Mouse (Mus musculus): ENCODE results near the gene Gm20388. TPM values are rescaled to one million over a fixed set of nuclear protein-coding genes. Genes with fewer than 3 reads are reported as not detected.

Gm20388 gene
- polyA plus RNA-seq, 1 experiment, result 49.7 TPM

DNA sequence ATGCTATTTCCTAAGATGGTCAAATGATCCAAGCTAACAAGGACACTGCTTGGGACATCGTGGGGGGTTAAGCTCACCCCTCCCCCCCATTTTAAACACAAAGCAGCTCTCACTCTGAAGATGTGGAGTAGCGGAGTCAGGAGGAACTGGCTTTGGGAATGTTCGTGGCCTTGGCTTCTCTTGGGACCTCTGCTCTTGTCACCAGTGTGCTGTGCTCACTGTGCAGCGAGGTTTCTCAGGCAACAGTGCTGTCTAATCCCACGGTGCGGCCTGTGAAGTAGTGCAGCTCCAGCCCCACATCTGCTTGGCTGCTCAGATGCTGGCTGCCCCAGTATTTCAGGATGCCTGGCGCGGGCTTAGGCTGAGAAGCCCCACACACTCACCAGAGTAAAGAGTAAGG lies 746.8 kb downstream of the Gm20388 start:
- H3K36me3 ChIP-seq (ENCODE audit: control insufficient read depth, insufficient read depth, low read length), result no peaks in the 10 kb centered on the region
- no peak overlapping the region for H3K4me3 ChIP-seq (ENCODE audit: insufficient read depth, low read depth, low read length)

GRCm38 (mm10) chr8:120664566-120664965 lies 753.9 kb downstream of the Gm20388 start:
- Histone ChIP-seq H3K36me3 (ENCODE audit: control insufficient read depth, insufficient read depth, low read length) (no peaks in the 10 kb centered on the region), H3K4me1 (ENCODE audit: control insufficient read depth, insufficient read depth, low read length) (peaks cover 21% of the 10 kb centered on the region), H3K27me3 (replicated peaks; ENCODE audit: control insufficient read depth, insufficient read depth, low read length) (no peaks in the 10 kb centered on the region), H3K27ac (ENCODE audit: insufficient read depth, low read depth, low read length) (no peak overlapping the region), H3K4me3 (ENCODE audit: insufficient read depth, low read depth, low read length) (no peak overlapping the region)
- no peak for DNase-seq
- TF ChIP-seq POLR2A (IDR thresholded peaks at IDR 0.05; ENCODE audit: low read depth, low read length), result no peak
- no peak for TF ChIP-seq CTCF (conservative IDR thresholded peaks at IDR 0.05; ENCODE audit: insufficient read depth, insufficient read length, low read depth, low read length)
- 74% methylated on average over 6 of the region's 6 CpGs for WGBS

More for the DNA sequence above, 746.8 kb downstream of the Gm20388 start:
- Histone ChIP-seq H3K4me1 (ENCODE audit: control insufficient read depth, insufficient read depth, low read length) (no peaks in the 10 kb centered on the region), H3K27me3 (replicated peaks; ENCODE audit: control insufficient read depth, insufficient read depth, low read length) (no peaks in the 10 kb centered on the region), H3K27ac (ENCODE audit: insufficient read depth, low read depth, low read length) (no peak overlapping the region)
- 93% methylated on average over 8 of the region's 8 CpGs for WGBS
- TF ChIP-seq POLR2A (IDR thresholded peaks at IDR 0.05; ENCODE audit: low read depth, low read length) (no peak), CTCF (conservative IDR thresholded peaks at IDR 0.05; ENCODE audit: insufficient read depth, insufficient read length, low read depth, low read length) (no peak)
- DNase-seq, result no peak

GRCm38 (mm10) chr8:120665726-120666455 lies 755.2 kb downstream of the Gm20388 start:
- no peak overlapping the region for H3K27ac ChIP-seq (ENCODE audit: insufficient read depth, low read depth, low read length)
- peak; percentile 52 for DNase-seq
- H3K36me3 ChIP-seq (ENCODE audit: control insufficient read depth, insufficient read depth, low read length), result peaks cover 2% of the 10 kb centered on the region; the same call in 1 of the 2 replicates
- no peaks in the 10 kb centered on the region for H3K27me3 ChIP-seq (replicated peaks; ENCODE audit: control insufficient read depth, insufficient read depth, low read length)
- H3K4me1 ChIP-seq (ENCODE audit: control insufficient read depth, insufficient read depth, low read length), result peaks cover 26% of the 10 kb centered on the region
- 62% methylated on average over 3 of the region's 3 CpGs for WGBS
- no peak overlapping the region; the same call in 1 of the 2 replicates for H3K4me3 ChIP-seq (ENCODE audit: insufficient read depth, low read depth, low read length)
- TF ChIP-seq POLR2A (IDR thresholded peaks at IDR 0.05; ENCODE audit: low read depth, low read length) (no peak), CTCF (conservative IDR thresholded peaks at IDR 0.05; ENCODE audit: insufficient read depth, insufficient read length, low read depth, low read length) (0 out of 2 replicates have a peak, but pooled peaks have one; percentile 10)

DNA sequence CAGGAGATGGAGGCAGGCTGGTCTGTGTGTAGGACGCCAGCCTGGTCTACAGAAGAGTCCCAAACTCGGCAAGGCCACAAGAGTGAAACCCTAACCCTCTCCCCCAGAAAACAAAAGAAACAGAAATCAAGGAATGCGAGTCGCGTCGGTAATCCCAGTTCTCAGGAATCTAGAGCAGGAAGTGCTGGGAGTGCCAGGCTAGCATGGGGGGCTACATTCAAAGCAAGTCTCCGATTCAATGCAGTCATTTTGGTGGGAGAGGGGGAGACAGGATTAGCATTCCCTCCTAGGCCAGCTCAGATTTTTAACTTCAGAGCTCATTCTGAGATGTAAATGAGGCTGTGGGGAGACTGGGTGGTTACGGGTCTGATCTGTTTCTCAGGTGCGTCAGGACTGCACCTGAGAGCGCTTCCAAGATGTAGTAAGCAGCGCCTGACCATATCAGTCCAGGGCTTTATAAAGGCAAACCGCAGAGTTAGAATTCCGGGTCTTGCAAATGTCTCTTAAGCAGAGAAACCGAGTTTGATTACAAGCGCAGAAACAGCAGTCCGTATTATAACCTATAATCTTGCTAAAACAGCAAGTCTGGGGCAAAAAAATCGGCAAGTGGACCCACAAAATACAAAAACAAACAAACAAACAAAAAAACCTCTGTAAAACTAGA lies 756.3 kb downstream of the Gm20388 start:
- H3K4me1 ChIP-seq (ENCODE audit: control insufficient read depth, insufficient read depth, low read length), result peaks cover 30% of the 10 kb centered on the region
- peaks cover 3% of the 10 kb centered on the region for H3K36me3 ChIP-seq (ENCODE audit: control insufficient read depth, insufficient read depth, low read length)
- H3K27me3 ChIP-seq (replicated peaks; ENCODE audit: control insufficient read depth, insufficient read depth, low read length), result no peaks in the 10 kb centered on the region
- WGBS, result 5% methylated on average over 17 of the region's 17 CpGs
- peak overlapping the region; percentile 83 for H3K4me3 ChIP-seq (ENCODE audit: insufficient read depth, low read depth, low read length)
- DNase-seq, result no peak
- TF ChIP-seq CTCF (conservative IDR thresholded peaks at IDR 0.05; ENCODE audit: insufficient read depth, insufficient read length, low read depth, low read length) (no peak), POLR2A (IDR thresholded peaks at IDR 0.05; ENCODE audit: low read depth, low read length) (no peak)
- no peak overlapping the region for H3K27ac ChIP-seq (ENCODE audit: insufficient read depth, low read depth, low read length)

GRCm38 (mm10) chr8:120667561-120668373 lies 757.1 kb downstream of the Gm20388 start, which contains the start of the genes Gm27021 and Cox4i1:
Gene Gm27021 (minus strand): TSS chr8:120668079.
Gene Cox4i1 (plus strand): TSS chr8:120668222.
- Histone ChIP-seq H3K27me3 (replicated peaks; ENCODE audit: control insufficient read depth, insufficient read depth, low read length) (no peaks in the 10 kb centered on the region), H3K36me3 (ENCODE audit: control insufficient read depth, insufficient read depth, low read length) (peaks cover 3% of the 10 kb centered on the region), H3K4me1 (ENCODE audit: control insufficient read depth, insufficient read depth, low read length) (peaks cover 30% of the 10 kb centered on the region), H3K4me3 (ENCODE audit: insufficient read depth, low read depth, low read length) (peak within 1 kb of the TSS; percentile 83), H3K27ac (ENCODE audit: insufficient read depth, low read depth, low read length) (peak within 1 kb of the TSS; percentile 87)
- peak; percentile 96 for DNase-seq
- TF ChIP-seq POLR2A (IDR thresholded peaks at IDR 0.05; ENCODE audit: low read depth, low read length) (peak; percentile 76), CTCF (conservative IDR thresholded peaks at IDR 0.05; ENCODE audit: insufficient read depth, insufficient read length, low read depth, low read length) (no peak)
- under 1% methylated on average over 105 of the region's 105 CpGs for WGBS

- Histone ChIP-seq H3K4me1 (ENCODE audit: control insufficient read depth, insufficient read depth, low read length) (peaks cover 30% of the 10 kb centered on the region), H3K36me3 (ENCODE audit: control insufficient read depth, insufficient read depth, low read length) (peaks cover 3% of the 10 kb centered on the region), H3K4me3 (ENCODE audit: insufficient read depth, low read depth, low read length) (peak within 1 kb of the TSS; percentile 83), H3K27me3 (replicated peaks; ENCODE audit: control insufficient read depth, insufficient read depth, low read length) (no peaks in the 10 kb centered on the region), H3K27ac (ENCODE audit: insufficient read depth, low read depth, low read length) (peak within 1 kb of the TSS; percentile 87)
- WGBS, result under 1% methylated on average over 51 of the region's 51 CpGs
- no peak for DNase-seq
- no peak for TF ChIP-seq CTCF (conservative IDR thresholded peaks at IDR 0.05; ENCODE audit: insufficient read depth, insufficient read length, low read depth, low read length)
- TF ChIP-seq POLR2A (IDR thresholded peaks at IDR 0.05; ENCODE audit: low read depth, low read length), result no peak
These were observed 757.8 kb downstream of the Gm20388 start, which contains the start of gene Emc8 for GRCm38 (mm10) chr8:120668374-120668905. Gene Emc8 (minus strand): TSS chr8:120668573.

All from kidney, adult 2 months (tissue).